Comparison of ENCODE assay signal across 9 mouse cellular contexts in the genomic region with DNA sequence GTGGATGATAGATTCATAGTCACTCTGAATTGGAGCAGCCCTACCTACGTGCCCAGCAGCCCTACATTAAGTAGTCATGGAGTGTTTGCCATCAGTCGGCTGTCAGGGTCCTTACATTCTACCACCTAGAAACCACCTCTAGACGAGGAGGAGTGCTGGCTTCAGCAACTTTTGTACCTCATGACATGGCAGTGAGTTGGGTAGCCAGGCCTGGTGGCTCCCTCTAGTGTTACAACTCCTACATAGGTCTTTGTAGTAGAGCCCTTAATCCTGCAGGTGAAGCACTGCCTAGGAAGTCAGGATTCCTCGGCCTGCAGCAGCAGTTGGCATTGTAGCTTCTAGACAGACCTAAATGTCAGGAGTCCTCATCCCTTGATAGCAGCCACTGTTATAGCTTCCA. TPM values are rescaled to one million over a fixed set of nuclear protein-coding genes. Genes with fewer than 3 reads are reported as not detected.
DNase-seq lines count a peak whose midpoint lies in the region; ATAC-seq and TF ChIP-seq lines count a peak whose summit lies in the region.
"Had no signal": no experiment of that assay in that cellular context is flagged by ENCODE, and none has a peak within 500 bp of the region (broad histone marks: within the 10 kb centered on the region; RNA-seq: fewer than 3 reads in every experiment).

No protein-coding gene starts in this region.

- no peak overlapping the region for H3K4me2 ChIP-seq in liver, embryonic 16.5 days (ENCODE audit: low read depth, low read length)

- H3K27me3 ChIP-seq in kidney, adult 2 months (replicated peaks; ENCODE audit: control insufficient read depth, insufficient read depth, low read length), result no peaks in the 10 kb centered on the region
- H3K27me3 ChIP-seq in liver, embryonic 16.5 days (ENCODE audit: control insufficient read depth, insufficient read depth, low read depth, low read length), result no peaks in the 10 kb centered on the region
- H3K27me3 ChIP-seq in small intestine, adult 2 months (ENCODE audit: control insufficient read depth, insufficient read depth, low read length), result no peaks in the 10 kb centered on the region

- H3K9ac ChIP-seq in liver, embryonic 16.5 days (ENCODE audit: low read depth, low read length), result no peak overlapping the region

- H3K4me1 ChIP-seq in bone marrow, adult 2 months (ENCODE audit: control insufficient read depth, insufficient read depth, low read length), result no peaks in the 10 kb centered on the region
- peaks cover 9% of the 10 kb centered on the region for H3K4me1 ChIP-seq in embryonic fibroblast, embryonic 13.5 days (ENCODE audit: control insufficient read depth, insufficient read depth, low read length)
- no peaks in the 10 kb centered on the region for H3K4me1 ChIP-seq in kidney, adult 2 months (ENCODE audit: control insufficient read depth, insufficient read depth, low read length)
- no peaks in the 10 kb centered on the region for H3K4me1 ChIP-seq in liver, embryonic 16.5 days (ENCODE audit: control insufficient read depth, low read depth, low read length)
- no peaks in the 10 kb centered on the region for H3K4me1 ChIP-seq in small intestine, adult 2 months (ENCODE audit: control insufficient read depth, insufficient read depth, insufficient read length, low read length)

- no peaks in the 10 kb centered on the region for H3K9me3 ChIP-seq in liver, embryonic 16.5 days (replicated peaks; ENCODE audit: control insufficient read depth, low read length)

- peak; percentile 75 for TF ChIP-seq CTCF in bone marrow, adult 2 months (IDR thresholded peaks at IDR 0.05; ENCODE audit: control insufficient read depth, insufficient read depth, low read length)
- TF ChIP-seq CTCF in embryonic fibroblast, embryonic 13.5 days (IDR thresholded peaks at IDR 0.05; ENCODE audit: borderline replicate concordance, insufficient read depth, low read length), result peak; percentile 28; the same call in 1 of the 2 replicates
- peak; percentile 91 for TF ChIP-seq CTCF in kidney, adult 2 months (conservative IDR thresholded peaks at IDR 0.05; ENCODE audit: insufficient read depth, insufficient read length, low read depth, low read length)
- peak; percentile 77; the same call in 1 of the 2 replicates for TF ChIP-seq CTCF in small intestine, adult 2 months (IDR thresholded peaks at IDR 0.05; ENCODE audit: extremely low read depth, insufficient read length, insufficient replicate concordance, low read depth, low read length)

- peaks cover 3% of the 10 kb centered on the region for H3K36me3 ChIP-seq in kidney, adult 2 months (ENCODE audit: control insufficient read depth, insufficient read depth, low read length)
- peaks cover 34% of the 10 kb centered on the region for H3K36me3 ChIP-seq in liver, embryonic 16.5 days (ENCODE audit: control insufficient read depth, insufficient read depth)
- peaks cover 30% of the 10 kb centered on the region for H3K36me3 ChIP-seq in small intestine, adult 2 months (ENCODE audit: control insufficient read depth, insufficient read depth, low read length)

- ATAC-seq in liver, embryonic 16.5 days (ENCODE audit: low read depth), result peak; percentile 73

- DNase-seq in heart, adult 18-20 months, result peak; percentile 49 to 62
- no peak for DNase-seq in heart, postnatal 25 days (ENCODE audit: low spot score)
- peak; percentile 54 for DNase-seq in CD4-positive helper T cell, adult 2 months (ENCODE audit: low read depth, low spot score)
- peak; percentile 77 for DNase-seq in kidney, adult 2 months

- no peak overlapping the region for H3K4me3 ChIP-seq in bone marrow, adult 2 months (replicated peaks; ENCODE audit: control insufficient read depth, low read depth, low read length)
- H3K4me3 ChIP-seq in embryonic fibroblast, embryonic 13.5 days (ENCODE audit: insufficient read depth, low read length), result no peak overlapping the region
- H3K4me3 ChIP-seq in kidney, adult 2 months (ENCODE audit: insufficient read depth, low read depth, low read length), result no peak overlapping the region
- no peak overlapping the region for H3K4me3 ChIP-seq in liver, embryonic 16.5 days (ENCODE audit: low read depth, low read length)
- H3K4me3 ChIP-seq in small intestine, adult 2 months (ENCODE audit: low read depth, low read length), result no peak overlapping the region

- H3K27ac ChIP-seq in bone marrow, adult 2 months (ENCODE audit: control insufficient read depth, insufficient read depth, low read depth, low read length, poor library complexity), result no peak overlapping the region
- H3K27ac ChIP-seq in embryonic fibroblast, embryonic 13.5 days (ENCODE audit: insufficient read depth, low read length), result no peak overlapping the region
- no peak overlapping the region for H3K27ac ChIP-seq in kidney, adult 2 months (ENCODE audit: insufficient read depth, low read depth, low read length)
- H3K27ac ChIP-seq in liver, embryonic 16.5 days (ENCODE audit: low read length), result no peak overlapping the region
- H3K27ac ChIP-seq in small intestine, adult 2 months (ENCODE audit: insufficient read depth, low read depth, low read length), result no peak overlapping the region

- no peak for TF ChIP-seq POLR2A in bone marrow, adult 2 months (IDR thresholded peaks at IDR 0.05; ENCODE audit: borderline replicate concordance, control insufficient read depth, low read depth, low read length)
- no peak for TF ChIP-seq POLR2A in embryonic fibroblast, embryonic 13.5 days (IDR thresholded peaks at IDR 0.05; ENCODE audit: low read depth, low read length)
- TF ChIP-seq POLR2A in kidney, adult 2 months (IDR thresholded peaks at IDR 0.05; ENCODE audit: low read depth, low read length), result no peak
- no peak for TF ChIP-seq POLR2A in small intestine, adult 2 months (IDR thresholded peaks at IDR 0.05; ENCODE audit: low read depth, low read length)

- intact Hi-C loops in heart, postnatal 25 days (cut with DNase I), result loop anchor here (1.0 to 5.0 kb wide), 2 partner anchors 50 to 64 kb away; partner anchors contain the start of gene Phlpp2

- WGBS in bone marrow, adult 2 months, result 40% methylated on average over 4 of the region's 4 CpGs
- WGBS in kidney, adult 2 months, result 40% methylated on average over 4 of the region's 4 CpGs
- 41% methylated on average over 4 of the region's 4 CpGs for WGBS in liver, embryonic 16.5 days (ENCODE audit: insufficient replicate concordance)
- WGBS in small intestine, adult 2 months, result 38% methylated on average over 4 of the region's 4 CpGs

RNA-seq across cellular contexts. Expression of gene Marveld3, which starts 44.7 kb away (rescaled TPM):
- under 1 TPM in 1 of 2 experiments, not detected in 1; 0.46 TPM for total RNA-seq in heart, adult 18-20 months (2021)
- under 1 TPM in 1 of 2 experiments, not detected in 1; 0.20 TPM for total RNA-seq in heart, postnatal 25 days (2021)
- 0.62 TPM in 1 of 2 replicates, not detected in the other for polyA plus RNA-seq in bone marrow, adult 2 months (2011; ENCODE audit: insufficient read depth, insufficient read length, low replicate concordance, missing spikeins)
- polyA plus RNA-seq in embryonic fibroblast, embryonic 13.5 days (2011; ENCODE audit: insufficient read length, low read depth, missing spikeins), result not detected in 2 replicates
- polyA plus RNA-seq in kidney, adult 2 months (2012; rRNA removed), result 10.7 and 10.8 TPM in 2 replicates
- 0.51 TPM in 1 of 2 replicates, not detected in the other for polyA plus RNA-seq in liver, embryonic 16.5 days (2015; fragmentation: Nextera tagmentation; extraction: Ambion mirVana)
- polyA plus RNA-seq in small intestine, adult 2 months (2012; rRNA removed), result 26.5 and 48.7 TPM in 2 replicates
- total RNA-seq: layer of hippocampus, postnatal 25 days had no signal

RNA-seq across cellular contexts. Expression of gene Phlpp2, which starts 48.9 kb away (rescaled TPM):
- total RNA-seq in heart, adult 18-20 months (2021), result 1 to 10 TPM; 3.0 to 3.4 TPM
- 1 to 10 TPM; 4.0 to 4.7 TPM for total RNA-seq in heart, postnatal 25 days (2021)
- polyA plus RNA-seq in bone marrow, adult 2 months (2011; ENCODE audit: insufficient read depth, insufficient read length, low replicate concordance, missing spikeins), result 9.0 and 10.8 TPM in 2 replicates
- polyA plus RNA-seq in embryonic fibroblast, embryonic 13.5 days (2011; ENCODE audit: insufficient read length, low read depth, missing spikeins), result 7.5 and 8.8 TPM in 2 replicates
- polyA plus RNA-seq in kidney, adult 2 months (2012; rRNA removed), result 6.5 and 6.9 TPM in 2 replicates
- polyA plus RNA-seq in liver, embryonic 16.5 days (2015; fragmentation: Nextera tagmentation; extraction: Ambion mirVana), result 3.3 and 3.4 TPM in 2 replicates
- 6.0 and 25.0 TPM in 2 replicates for polyA plus RNA-seq in small intestine, adult 2 months (2012; rRNA removed)

Comparison
In these comparisons a context has a peak if more than half of its experiments do, and no peak if none do; other contexts are left out.
1. CTCF ChIP-seq: peak in every context shown above with its lines; median percentile 91 in kidney, adult 2 months; 77 in small intestine, adult 2 months; 75 in bone marrow, adult 2 months; 28 in embryonic fibroblast, embryonic 13.5 days.